Mouse (Mus musculus): Measurements from ENCODE around the gene Tuba4a.

The Tuba4a gene

DNA sequence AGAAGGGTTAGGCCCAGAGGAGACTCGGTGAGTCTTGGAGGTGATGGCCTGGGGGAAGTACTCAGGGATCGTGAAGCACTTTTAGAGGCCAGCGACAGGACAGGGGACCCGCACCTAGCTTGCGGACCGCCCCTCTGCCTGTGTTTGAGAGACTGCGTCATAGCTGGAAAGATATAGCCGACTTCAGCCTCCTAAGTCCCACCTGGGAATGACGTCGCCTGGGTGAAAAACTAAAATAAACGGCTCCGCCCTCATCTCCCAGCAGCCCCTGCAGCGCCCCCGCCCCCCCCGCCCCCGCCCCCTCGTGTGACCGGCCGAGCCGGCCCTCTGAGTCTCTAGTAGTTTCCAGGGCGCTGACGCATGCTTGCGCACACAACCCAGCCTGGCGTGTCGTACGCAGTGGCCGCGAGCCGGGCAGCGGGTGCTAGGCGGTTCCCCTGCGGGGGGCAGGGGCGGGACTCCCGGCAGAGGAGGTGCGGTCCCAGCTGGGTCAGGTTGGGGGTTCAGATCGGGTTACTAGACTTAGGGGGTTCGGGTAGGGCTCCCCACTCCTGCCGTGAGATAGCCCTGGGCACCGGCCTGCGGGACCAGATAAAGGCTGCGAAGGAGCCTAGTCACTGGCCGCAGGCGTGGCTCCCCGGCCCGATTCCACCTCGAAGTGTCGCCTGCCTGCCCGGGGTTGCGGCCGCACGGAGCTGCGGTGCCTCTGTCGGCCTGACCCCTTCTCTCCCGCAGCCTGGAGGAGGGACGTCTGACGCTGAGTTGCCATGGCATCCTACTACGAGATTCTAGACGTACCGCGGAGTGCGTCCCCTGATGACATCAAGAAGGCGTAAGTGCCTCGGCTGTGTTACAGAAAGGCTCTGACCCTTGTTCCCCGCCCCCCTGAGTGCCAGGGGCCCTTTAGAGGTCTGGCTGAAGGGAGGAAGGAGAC is 16.7 kb upstream of the Tuba4a start, which contains the start of gene Dnajb2:
Gene Dnajb2, plus strand, starts transcription at position 290 of the 934 bp plus-strand sequence.
- DNase-seq (ENCODE audit: inconsistent age in 2 of 2, low spot score in 1 of 2) = peak; percentile 94 to 96

- peak; percentile 81 to 88 for DNase-seq (ENCODE audit: inconsistent age in 2 of 2, low spot score in 1 of 2)
These were observed 14.9 kb upstream of the Tuba4a start for GRCm38 (mm10) chr1:75234606-75235005.

- DNase-seq (ENCODE audit: inconsistent age in 2 of 2, low spot score in 1 of 2) = peak in 1 of 2 experiments; percentile 24
These were observed 12.8 kb upstream of the Tuba4a start for GRCm38 (mm10) chr1:75232489-75232888.

GRCm38 (mm10) chr1:75231664-75232152 is 12.0 kb upstream of the Tuba4a start, which contains the start of gene A630095N17Rik:
Gene A630095N17Rik, minus strand, starts transcription at chr1:75232102.
- DNase-seq (ENCODE audit: inconsistent age in 2 of 2, low spot score in 1 of 2) = no peak

DNA sequence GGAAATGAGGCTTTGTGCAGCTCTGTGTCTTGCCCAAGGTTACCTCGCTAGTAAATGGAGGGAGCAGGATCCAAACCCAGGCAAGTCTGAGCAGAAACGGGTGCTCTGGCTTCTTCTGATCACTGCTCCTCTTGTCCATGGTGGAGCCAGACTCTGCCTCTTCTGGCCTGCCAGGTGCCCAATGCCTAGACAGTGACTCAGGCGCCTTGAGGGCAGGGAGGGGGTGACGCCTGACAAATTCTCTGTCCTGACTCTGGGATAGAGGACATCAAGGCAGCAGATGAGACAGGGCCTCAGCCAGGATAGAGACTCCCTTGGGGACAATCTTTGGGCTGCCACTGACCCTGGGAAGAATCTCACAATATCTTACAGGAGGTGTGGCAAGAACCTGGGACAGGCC is 11.6 kb upstream of the Tuba4a start:
- DNase-seq (ENCODE audit: inconsistent age in 2 of 2, low spot score in 1 of 2) = peak in 1 of 2 experiments; percentile 22

GRCm38 (mm10) chr1:75230335-75230994 is 10.8 kb upstream of the Tuba4a start:
- no peak for DNase-seq (ENCODE audit: inconsistent age in 2 of 2, low spot score in 1 of 2)

- DNase-seq (ENCODE audit: inconsistent age in 2 of 2, low spot score in 1 of 2) = no peak
These were observed 9.5 kb upstream of the Tuba4a start for GRCm38 (mm10) chr1:75229158-75229557.

GRCm38 (mm10) chr1:75227653-75228052 is 8.0 kb upstream of the Tuba4a start:
- DNase-seq (ENCODE audit: inconsistent age in 2 of 2, low spot score in 1 of 2) = no peak

DNA sequence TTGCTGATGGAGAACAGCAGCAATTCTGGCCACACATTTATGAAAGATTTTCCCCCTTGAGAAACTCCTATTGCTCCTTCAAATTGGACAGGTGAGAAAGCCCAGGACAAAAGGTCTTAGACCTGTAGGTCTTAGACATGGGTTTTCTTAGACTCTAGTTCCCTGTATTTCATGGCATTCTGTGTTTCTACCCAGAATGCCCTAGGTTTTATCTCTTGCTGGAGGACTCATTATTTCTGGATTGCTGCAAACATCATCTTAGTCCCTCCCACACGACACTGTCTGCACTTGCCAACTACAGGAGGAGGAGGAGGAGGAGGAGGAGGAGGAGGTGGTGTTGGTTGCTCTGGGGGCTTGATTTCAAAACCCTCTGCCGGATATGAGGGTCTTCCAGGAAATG is 6.5 kb upstream of the Tuba4a start:
- no peak for DNase-seq (ENCODE audit: inconsistent age in 2 of 2, low spot score in 1 of 2)

DNA sequence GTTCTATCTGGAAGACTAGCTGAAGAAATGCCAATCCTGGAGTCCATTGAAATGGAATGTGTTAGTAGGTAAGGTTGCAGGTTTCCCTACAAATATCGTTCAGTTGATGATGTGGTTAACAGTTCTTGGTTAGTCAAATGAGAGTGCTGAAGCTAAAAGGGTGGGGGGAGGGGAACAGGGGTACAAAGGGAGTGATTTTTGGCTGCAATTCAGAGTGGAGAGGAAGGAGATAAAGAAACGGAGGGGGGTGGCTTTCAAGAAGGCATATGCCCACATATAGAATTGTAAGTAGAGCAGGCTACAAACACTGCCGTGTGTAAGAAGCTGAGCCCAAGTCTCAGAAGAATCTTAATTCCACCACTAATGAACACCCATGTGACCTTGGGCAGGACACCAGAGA is 5.8 kb upstream of the Tuba4a start:
- DNase-seq (ENCODE audit: inconsistent age in 2 of 2, low spot score in 1 of 2) = no peak

DNA sequence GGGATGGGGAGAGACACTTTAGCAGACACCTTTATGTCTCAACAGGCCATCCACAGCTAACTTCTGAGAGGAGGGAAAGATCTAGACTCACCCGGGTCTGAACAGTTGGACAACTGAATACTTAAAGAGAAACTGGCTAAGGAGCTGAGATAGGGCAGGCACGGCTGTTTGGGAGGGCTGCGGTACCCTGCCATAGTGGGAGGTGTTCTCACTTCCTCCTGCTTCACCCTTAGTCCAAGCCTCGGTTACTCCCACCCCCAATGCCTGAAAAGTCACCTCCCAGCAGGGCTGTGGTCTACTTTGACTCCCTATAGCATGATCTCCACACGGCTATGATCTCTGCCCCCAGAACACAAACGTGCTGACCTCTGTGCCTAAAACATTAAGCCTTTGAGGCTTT is 3.9 kb upstream of the Tuba4a start:
- DNase-seq (ENCODE audit: inconsistent age in 2 of 2, low spot score in 1 of 2) = no peak

DNA sequence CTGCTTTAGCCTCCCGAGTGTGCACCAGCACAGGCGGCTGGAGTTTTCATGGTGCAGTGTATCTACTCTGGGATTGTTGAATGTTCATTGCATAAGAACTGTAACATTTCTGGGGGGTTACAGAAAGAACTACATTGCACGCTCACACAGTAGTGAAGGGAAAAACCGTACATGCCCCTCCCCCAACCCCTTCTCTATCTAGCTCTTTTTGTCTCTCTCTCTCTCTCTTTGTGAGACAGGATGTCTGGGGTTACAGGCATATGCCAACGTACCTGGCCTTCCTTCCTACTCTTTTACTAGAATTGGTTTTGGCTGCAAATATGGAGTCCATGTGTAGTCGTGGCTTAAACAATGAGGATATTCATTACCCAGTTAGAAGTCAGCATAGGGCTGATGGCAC is 3.3 kb upstream of the Tuba4a start:
- no peak for DNase-seq (ENCODE audit: inconsistent age in 2 of 2, low spot score in 1 of 2)

- no peak for DNase-seq (ENCODE audit: inconsistent age in 2 of 2, low spot score in 1 of 2)
These were observed 1.9 kb upstream of the Tuba4a start for GRCm38 (mm10) chr1:75221538-75221937.

GRCm38 (mm10) chr1:75219078-75219477 is 587 bp downstream of the Tuba4a start:
- peak; percentile 92 to 97 for DNase-seq (ENCODE audit: inconsistent age in 2 of 2, low spot score in 1 of 2)

GRCm38 (mm10) chr1:75218227-75219001 is 1.3 kb downstream of the Tuba4a start:
- DNase-seq (ENCODE audit: inconsistent age in 2 of 2, low spot score in 1 of 2) = peak; percentile 74 to 85

GRCm38 (mm10) chr1:75217893-75218226 is 1.8 kb downstream of the Tuba4a start:
- no peak for DNase-seq (ENCODE audit: inconsistent age in 2 of 2, low spot score in 1 of 2)

- no peak for DNase-seq (ENCODE audit: inconsistent age in 2 of 2, low spot score in 1 of 2)
These were observed 2.7 kb downstream of the Tuba4a start for GRCm38 (mm10) chr1:75216797-75217585.

- DNase-seq (ENCODE audit: inconsistent age in 2 of 2, low spot score in 1 of 2) = no peak
These were observed 3.9 kb downstream of the Tuba4a start for GRCm38 (mm10) chr1:75215785-75216184.

GRCm38 (mm10) chr1:75214886-75215285 is 4.8 kb downstream of the Tuba4a start:
- DNase-seq (ENCODE audit: inconsistent age in 2 of 2, low spot score in 1 of 2) = peak in 1 of 2 experiments; percentile 62

DNA sequence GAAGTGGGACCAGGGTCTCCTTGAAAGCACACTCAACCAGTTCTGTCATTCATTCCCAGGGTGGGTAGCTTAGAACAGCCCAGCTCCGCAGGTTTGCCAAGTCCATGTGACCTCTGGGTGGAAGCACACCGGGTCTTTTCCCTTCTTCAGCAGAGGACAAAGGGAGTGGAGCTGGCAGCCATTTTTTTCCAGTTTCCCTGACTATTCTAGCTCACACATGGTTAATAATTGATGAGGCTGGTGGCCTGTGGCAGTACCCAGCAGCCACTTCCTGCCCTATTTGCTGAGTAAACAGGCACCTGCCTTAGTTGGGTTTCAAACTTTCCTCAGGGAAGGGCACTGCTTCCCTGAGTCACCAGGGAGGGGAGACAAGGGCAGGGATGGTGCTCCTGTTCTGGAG is 5.2 kb downstream of the Tuba4a start:
- no peak for DNase-seq (ENCODE audit: inconsistent age in 2 of 2, low spot score in 1 of 2)
